Mouse (Mus musculus): Measurements from ENCODE around the gene Slc38a2.

The Slc38a2 gene

DNA sequence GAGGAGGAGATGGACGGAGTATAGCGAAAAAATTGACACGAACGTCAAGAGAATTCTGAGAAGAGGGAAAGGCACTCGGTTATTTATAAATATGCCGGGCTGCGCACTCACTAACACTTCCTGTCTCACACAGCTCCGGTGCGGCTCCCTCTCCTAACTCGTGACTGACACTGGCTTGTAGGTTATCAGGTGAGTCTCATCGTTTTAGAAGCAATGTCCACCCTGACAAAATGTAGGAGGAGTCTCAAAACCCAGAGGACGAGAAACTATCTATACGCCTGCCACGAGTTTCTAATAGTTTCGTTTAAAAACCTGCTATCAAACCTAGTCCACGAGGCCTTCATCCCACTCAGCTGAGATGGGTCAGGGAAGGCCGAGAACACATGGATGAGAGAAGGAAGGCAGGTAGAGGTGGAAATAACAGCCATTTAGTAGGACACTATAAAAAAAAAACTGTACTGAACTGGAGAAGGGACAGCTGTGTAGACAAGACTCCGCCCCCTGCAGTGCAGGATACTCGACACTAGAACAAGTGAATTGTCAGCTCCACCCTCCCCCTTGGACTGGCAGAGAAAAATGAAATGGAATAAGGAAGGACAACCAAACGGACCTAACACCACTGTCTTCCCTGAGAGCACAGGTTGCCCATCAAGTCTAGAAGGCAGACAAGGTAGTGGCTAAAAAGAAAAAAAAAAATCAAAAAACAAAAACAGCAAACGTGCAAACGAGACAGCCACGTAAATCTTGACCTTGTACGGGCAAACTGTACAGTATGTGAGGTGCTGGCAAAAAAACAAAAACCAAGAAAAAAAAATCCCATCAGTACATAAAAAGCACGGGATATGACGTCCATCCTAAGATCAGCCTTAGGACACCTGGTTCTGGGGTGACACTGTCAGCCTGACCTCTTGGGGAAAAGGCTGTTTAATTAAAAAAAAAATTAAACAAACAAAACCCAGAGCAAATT lies 3.8 kb downstream of the Slc38a2 start:
- peak; percentile 70 for DNase-seq (ENCODE audit: low spot score)

DNA sequence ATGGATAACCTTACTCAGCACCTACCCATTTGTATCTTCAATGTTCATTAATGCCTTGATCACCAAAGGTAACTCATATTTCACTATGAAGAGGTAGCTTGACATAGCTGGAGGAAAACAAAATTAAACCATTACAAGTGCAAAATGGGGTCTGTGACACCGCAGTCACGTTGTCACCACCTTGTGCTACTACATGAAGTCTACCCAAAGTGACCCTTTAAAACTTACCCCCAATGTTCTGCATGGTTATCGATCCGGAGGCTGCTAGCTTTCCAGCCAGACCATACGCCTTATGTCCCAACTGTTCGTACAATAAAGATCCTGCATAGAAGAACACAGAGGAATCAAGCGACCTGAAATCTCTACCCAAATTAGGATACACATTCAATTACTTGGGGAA lies 4.5 kb downstream of the Slc38a2 start:
- no peak for DNase-seq (ENCODE audit: low spot score)

DNA sequence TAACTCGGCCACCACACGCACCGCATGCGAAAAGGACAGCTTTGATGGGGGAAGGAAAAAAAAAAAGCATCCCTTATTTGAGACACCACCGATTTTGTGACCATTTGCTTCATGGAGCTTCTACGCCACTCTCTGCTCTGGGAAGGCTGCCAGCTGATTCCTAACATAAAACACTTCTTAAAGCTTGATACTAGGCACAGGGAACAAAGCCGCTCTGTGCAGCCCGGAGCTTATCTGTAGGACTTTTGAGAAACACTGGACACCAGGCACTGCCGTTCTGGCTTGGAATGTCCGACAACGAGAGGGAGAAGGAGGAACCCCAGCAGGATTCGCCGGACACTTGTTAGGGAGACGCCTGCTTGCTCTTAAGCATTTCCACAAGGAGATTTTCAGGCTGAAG lies 5.8 kb downstream of the Slc38a2 start:
- DNase-seq (ENCODE audit: low spot score): peak; percentile 52

DNA sequence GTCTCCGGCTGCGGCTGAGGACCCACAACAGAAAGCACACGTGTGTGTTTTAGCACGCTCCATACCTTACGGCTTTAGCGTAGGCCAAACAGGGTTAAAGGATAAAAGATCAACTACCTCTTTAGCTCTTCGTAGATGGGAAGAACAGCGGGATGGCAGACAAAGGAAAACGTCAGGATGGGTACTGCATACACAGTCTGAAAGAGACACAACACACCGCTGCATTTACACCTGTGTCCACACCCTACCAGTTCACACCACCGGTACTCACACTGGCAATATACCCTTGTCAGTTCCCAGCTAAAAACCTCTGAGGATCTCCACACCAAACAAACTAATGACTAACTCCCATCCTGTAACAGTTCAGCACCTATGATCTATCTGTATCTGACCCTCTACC lies 7.1 kb downstream of the Slc38a2 start:
- no peak for DNase-seq (ENCODE audit: low spot score)

DNA sequence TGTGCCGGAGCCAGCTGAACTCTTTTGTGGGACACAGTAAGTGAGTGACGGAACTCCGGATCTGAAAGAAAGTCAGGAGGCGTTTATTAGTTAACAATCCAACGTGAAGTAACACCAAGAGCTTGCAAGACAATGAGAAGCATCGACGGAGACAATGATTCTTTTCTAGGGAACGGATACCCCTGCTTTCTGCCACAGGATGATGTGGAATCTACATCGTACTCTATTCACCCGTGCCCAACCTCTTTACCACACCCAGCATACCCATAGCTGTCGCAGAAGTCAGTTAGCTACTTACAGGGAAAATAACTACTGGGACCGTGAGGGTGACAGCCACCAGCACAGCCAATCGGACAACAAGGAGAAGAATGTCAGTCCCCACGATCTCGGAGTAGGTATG lies 8.1 kb downstream of the Slc38a2 start:
- DNase-seq (ENCODE audit: low spot score): no peak

DNA sequence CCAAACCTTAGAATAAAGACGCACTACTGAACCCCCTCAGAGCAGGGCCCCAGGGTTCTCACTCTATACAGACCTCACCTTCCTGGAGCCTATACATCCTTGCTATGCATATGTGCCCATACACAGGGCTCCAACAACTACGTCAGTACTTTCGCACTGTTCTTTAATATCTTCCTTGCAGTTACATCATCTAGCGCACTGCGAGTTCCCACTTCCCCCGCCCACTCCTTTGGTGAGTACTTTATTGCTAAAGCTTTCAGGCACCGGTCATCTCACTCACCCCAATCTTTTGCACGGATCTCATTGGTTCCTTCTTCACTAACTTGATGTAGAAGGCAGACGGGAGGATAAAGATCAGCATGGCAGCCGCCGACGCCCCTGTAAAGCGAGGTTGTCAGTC lies 8.7 kb downstream of the Slc38a2 start:
- DNase-seq (ENCODE audit: low spot score): no peak

DNA sequence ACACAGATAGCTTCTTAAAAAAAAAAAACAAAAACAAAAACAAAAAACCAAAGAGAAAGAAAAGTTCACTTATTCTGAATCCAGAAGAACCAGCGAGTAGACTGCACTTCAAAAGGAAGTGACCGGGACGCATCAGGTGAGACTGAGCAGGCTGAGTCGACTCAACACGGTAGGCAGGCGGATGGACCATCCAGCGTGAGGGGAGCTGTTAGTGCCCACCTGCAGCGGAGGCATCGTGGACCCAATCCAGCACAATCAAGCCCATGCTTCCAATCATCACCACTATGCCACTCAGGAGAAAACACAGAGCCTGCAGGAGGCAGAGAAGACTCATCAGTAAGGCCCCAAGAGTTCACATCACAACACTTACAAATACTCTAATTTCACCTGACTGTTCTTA lies 9.6 kb downstream of the Slc38a2 start:
- DNase-seq (ENCODE audit: low spot score): no peak

DNA sequence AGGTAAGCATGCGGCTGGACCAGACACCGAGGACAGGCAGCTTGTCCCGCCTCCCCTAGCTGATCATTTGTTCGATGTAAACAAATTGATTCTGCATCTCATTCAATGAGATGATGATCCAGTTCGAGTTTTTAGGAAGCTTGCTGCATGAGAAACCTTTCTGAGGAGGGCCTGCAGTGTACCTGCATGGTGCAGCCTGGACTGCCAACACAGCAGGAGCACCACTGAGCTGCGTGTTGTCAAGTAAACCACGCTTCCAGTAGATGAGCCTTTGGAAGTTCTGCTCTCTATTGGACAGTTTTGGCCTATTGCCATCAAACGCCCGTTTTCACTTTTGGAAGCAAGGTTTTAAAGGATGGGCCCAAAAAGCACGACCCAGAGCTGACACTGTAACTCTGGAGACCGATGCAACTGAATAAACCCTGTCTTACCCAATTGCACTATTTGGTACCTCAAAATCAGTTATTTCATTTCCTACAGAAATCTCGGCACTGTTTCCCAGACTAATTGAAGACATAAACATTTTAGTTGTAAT lies 10.7 kb downstream of the Slc38a2 start:
- DNase-seq (ENCODE audit: low spot score): no peak

DNA sequence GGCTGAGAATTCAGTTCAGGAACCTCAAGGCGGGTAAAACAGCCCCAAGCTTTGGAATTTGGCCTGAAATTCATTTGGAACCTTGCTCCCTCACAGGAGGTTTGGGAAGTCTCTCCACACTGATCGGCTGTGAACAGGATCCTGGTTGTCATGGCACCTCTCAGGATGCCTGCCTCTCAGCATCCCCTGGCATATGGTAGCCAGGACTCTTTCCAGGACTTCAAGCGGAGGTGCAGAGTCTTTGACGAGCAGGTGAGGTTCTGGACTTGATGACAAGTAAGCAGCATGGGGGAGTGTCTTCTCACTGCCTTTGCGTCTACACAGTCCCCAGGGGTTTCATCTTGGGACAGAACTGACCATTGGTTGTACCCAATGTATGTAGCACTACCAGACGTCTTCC lies 11.5 kb downstream of the Slc38a2 start:
- no peak for DNase-seq (ENCODE audit: low spot score)

DNA sequence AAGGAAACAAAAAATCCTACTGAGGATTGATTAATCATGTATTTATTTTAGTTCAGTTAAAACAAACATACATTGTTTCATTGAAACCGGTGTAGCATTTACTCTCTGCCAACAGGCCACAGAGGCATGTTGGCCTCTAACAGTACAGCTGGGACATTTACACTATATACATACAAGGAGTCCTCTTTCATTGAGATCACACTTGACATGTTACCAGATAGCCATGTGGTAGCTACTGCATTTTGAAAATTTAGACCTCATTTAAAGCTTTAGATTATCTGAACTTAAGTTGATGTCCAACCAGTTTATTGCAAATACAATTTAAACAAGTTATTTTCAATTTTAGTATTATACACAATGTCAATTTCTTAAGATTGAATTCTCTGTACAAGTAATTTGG lies 12.2 kb downstream of the Slc38a2 start:
- DNase-seq (ENCODE audit: low spot score): no peak

DNA sequence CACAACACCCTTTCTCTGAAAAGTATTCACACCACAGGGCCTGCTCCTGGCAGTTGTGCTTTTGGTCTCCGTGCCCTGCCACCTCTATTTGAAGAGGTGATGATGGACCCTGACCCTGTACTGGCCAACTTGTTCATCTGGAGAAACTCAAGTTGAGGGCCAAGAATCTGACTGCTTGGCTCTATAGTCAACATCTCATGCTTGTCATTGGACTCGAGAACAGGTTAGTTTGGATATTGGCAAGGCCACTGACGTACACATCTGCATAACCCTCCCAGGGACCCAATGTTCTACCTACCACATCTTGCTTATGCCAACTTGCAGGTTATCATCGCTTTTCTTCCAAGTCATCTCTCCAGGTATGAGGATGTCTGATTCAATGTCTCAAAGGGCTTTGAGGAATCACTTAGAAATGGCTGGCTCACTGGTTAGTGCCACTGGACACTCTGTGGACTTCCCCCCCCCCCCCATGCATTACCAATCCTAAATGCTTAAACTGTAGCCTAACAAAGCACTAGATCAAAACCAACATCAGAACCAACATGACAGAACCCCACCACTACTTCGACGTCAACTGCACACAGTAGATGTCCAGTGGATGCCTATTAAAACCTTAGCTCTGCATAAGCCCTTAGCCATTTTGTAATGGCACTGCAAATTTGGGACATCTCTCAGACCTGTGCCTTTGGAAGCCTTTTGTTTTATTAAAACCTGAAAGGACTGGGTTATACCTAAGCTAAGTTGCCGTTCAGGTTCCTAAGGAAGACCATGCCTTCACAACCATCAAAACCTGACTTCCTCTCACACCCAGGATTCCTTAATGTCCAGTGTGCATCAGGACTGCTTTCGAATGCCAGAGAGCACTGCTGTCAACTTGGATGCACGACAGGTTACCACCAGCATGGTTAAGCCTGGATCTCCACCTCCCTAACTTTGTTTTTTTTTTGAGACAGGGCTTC lies 13.1 kb downstream of the Slc38a2 start:
- no peak for DNase-seq (ENCODE audit: low spot score)

DNA sequence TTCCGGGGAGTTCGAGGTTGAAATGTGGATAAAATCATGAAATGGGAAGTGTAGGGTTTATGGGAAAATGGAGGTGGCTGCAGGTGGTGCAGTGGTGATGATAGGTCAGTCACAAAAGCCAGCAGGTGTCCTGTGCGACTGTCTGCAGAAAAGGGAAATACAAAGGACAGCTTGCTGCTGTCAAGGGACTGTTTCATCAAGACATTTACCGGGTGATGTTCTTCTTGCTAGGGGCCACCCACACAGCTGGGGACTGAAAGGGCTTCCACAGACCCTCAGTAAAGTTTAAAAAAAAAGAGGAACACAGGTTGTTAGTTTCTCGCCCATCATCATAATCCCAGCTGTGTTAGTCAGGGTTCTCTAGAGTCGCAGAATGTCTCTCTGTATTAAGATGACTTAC lies 14.3 kb downstream of the Slc38a2 start:
- no peak for DNase-seq (ENCODE audit: low spot score)

DNA sequence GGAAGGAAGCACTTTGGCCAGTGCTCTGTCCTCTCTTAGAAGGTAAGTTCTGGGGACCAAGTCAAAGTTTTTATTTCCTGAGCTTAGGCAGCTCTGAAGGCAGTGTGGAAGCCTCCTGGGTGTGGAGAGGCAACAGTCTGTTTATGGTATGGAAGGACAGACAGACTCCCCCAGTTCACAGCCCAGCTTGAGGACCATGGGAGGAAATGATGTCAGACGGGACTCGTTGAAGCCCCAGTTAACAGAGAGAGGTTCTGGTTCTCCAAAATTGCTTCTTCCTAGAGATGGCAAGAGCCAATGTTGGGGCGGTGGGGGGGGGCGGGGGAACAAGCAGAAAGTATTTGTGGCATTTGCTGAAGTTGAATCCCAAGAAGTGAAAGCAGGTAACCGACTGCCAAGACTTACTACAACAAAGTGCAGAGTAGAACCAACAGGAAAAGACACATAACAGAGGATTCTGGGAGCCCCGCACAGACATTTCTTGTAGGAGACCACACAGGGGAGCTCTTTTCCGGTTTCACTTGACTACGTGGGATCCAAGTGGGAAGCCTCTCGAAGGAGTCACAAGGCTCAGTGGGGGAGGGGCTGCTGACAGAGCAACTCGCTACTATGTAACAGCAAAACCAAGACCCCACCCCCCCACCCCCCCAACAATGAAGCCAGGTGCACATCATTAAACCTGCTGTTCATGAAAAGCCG lies 15.2 kb downstream of the Slc38a2 start:
- peak; percentile 37 for DNase-seq (ENCODE audit: low spot score)

DNA sequence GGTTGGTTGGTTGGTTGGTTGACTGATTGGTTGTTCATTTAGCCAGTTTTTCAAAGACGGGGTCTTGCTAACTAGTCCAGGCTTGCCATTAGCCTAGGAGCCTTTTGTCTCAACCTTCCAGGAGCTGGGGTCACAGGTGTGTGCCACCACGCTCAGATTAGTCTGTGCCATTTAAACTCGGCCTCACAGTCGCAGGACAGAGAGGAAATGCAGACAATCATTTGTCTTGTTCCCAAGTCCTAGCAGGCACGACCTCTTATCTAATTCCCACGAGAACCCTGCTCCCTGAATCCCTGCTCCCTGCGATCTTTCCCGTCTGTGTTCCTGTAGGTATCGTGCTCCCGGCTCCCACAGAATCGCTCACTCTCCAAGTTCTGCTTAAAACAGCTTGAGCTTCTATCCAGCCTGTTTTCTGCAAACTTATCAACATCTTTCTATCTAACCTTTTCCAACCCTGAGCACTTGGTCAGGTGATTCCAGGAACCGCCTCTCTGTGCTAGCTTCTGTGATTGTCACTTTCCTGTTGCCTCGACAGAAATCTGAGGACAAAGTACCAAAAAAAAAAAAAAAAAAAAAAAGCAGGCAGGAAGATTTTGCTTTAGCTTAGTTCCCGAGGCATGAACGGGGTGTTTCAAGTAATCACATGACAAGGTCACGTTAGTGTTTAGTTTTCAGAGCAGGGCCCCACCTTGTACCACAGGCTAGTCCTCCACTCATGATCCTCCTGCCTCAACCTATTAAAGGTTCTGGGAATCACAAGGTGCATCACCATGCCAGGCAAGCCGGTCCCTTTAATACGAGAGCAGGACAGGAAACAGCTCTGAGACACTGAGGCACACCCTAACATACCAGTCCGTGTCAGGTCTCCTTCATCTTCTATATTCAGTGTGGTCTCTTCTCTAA lies 20.4 kb downstream of the Slc38a2 start:
- DNase-seq (ENCODE audit: low spot score): no peak

DNA sequence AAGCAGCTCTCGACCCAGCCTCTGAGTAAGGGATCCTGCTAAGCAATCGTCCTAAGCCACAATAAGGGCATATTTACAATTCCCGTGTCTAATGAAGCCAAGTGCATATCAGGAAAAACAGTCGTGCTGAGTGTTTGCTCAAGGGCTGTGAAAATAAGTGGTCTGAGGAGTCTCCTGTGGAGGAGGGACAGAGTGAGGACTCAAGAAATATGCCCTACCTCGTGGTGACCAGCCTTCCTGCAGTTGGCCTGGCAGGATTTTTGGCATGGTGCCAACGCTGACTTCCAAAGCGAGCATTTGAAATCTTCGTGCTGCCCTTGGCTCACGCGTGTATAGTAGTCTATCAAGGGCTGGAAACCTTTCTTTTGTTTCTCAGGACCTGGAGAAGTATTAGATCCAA lies 23.0 kb downstream of the Slc38a2 start:
- DNase-seq (ENCODE audit: low spot score): peak; percentile 76

DNA sequence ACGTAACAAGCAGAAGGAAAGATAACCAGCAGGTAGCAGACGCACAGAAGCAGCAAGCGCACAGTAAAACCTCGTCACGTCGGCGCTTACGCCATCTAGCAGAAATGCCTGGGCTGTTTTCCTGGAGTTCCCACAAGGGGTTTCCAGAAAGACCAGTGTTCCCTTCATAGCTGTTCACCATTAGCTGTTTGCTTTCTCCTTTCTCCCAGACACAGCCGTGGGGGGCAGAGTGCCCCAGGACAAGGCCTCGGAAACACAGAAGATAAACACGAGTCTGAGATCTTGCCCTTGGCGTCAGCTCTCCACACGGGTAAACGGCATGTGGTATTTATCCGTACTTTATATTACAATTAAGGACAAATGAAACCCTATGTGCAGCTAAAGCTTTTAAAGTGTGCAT lies 23.8 kb downstream of the Slc38a2 start:
- no peak for DNase-seq (ENCODE audit: low spot score)

DNA sequence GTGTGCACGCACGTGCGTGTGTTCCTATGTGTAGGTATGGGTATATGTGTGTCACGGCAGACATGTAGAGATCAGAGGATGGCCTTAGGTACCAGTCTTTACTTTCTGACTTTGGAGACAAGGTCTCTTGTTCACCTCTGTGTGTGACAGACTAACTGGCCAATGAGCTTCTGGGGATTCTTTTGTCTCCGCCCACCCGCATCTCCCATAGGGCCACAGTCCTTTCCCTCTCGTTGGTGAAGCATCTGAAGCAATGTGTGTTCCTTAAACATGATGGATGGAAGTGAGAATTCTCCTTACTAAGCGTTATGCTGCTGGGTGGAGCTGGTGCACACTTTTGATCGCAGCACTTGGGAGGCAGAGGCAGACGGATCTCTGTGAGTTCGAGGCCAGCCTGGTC lies 24.5 kb downstream of the Slc38a2 start:
- DNase-seq (ENCODE audit: low spot score): no peak

DNA sequence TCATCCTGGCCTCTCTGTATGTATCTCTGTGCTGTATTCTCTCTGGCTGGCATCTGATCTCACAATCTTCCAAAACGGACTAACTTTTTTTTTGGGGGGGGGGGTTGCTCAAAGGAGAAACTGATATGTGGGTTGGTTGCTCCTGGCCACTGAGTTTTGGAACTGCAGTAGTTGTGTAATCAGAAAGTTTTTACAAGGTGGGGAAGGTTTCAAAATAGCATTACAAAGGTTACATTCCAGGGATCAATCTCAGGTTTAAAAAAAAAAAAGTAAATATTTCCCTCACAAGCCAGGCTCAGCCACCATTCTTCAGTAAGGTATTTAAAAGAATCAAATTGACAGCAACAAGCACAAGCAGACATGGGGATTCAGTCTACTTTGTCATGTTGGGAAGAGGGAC lies 25.4 kb downstream of the Slc38a2 start:
- no peak for DNase-seq (ENCODE audit: low spot score)

DNA sequence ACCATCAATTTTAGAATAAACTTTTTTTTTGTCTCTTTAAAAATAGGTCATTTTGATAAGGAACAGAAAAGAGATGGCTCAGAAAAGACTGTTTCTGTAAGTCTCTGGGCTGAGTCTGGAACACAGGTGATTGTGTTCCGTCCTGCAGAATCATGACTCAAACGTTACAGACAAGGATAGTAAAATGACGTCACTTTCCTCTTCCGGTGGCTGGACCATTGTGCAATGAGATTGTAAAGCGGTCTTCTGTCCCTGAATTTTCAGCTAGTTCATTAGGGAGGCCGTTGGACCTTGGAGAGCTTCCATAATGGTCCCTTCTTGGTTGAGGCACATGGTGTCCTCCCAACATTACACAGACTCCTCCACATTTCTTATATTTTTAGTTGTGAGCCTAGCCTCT lies 29.8 kb downstream of the Slc38a2 start:
- DNase-seq (ENCODE audit: low spot score): no peak

DNA sequence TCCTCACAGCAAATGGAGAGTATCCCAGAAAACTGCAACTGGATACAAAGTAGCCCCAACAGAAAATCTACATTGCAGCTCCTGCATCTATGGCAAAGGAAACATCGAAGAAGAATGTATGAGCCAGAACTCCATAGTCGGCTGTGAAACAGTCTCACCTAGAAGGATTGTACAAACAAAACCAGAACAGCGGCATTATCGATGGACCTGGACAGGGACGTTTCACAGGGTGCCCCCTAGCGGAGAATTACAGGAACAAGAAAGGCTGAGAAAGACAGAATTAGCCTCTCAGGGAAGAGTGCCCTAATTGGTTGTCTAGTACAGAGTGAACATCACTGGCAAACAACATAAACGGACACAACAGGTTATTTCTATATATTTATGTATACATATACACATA lies 32.9 kb downstream of the Slc38a2 start:
- peak; percentile 81 for DNase-seq (ENCODE audit: low spot score)

DNA sequence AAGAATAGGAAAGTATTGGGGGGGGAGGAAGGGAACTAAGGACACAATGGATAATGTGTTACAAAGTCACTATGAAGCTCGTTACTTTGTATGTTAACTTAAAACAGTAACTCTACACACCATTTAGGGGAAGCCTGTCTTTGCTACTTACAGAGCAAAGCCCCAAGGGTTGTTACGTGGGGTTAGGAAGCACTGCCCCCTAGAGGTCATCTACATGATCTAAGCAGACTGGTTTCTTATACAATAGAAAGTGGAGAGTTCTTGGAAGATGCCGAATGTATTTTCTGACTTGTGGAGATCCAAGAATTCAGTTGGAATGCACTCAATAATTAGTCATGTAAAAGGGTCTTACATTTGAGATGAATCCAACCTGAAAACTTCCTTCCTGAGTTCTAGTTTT lies 33.6 kb downstream of the Slc38a2 start:
- DNase-seq (ENCODE audit: low spot score): peak; percentile 91
